ENCODE assay signal across 12 mouse cellular contexts in the genomic region with DNA sequence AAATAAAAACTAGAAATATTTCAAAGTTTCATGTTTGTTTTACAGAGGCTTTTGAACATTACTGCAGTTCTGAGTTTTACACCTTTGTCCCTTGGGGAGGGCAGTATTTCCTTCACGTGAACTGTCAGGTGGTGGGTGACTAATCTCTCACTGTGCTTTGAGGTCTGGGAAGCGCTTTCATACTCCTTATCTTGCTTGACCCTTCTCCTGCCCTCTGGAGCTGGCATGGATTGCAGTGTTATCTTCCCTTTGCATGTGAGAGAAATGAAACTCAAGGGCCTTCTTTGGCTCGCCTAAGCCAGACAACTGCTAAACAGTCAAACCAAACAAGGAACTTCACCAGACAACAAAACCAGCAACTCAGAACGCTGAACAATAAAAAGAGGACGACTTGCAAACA.
A peak's percentile ranks its signal among the peaks of the same experiment; 100 is the strongest.
DNase-seq lines count a peak whose midpoint lies in the region; ATAC-seq and TF ChIP-seq lines count a peak whose summit lies in the region.
"Had no signal": no experiment of that assay in that cellular context is flagged by ENCODE, and none has a peak within 500 bp of the region (broad histone marks: within the 10 kb centered on the region; RNA-seq: fewer than 3 reads in every experiment).

No protein-coding gene starts in this region.

- TF ChIP-seq CTCF in liver, adult 2 months (IDR thresholded peaks at IDR 0.05; ENCODE audit: low read depth, low read length) = no peak

- peaks cover 13% of the 10 kb centered on the region for H3K4me1 ChIP-seq in liver, adult 2 months (ENCODE audit: control insufficient read depth, insufficient read depth, low read length)
- no peaks in the 10 kb centered on the region for H3K4me1 ChIP-seq in intestine, embryonic 14.5 days (replicated peaks; ENCODE audit: control insufficient read depth, insufficient read depth, low read length)
- no peaks in the 10 kb centered on the region for H3K4me1 ChIP-seq in stomach, embryonic 15.5 days
- no peaks in the 10 kb centered on the region for H3K4me1 ChIP-seq in hindbrain, embryonic 11.5 days (replicated peaks; ENCODE audit: control insufficient read depth, insufficient read depth, low read length)
- H3K4me1 ChIP-seq: limb, embryonic 12.5 days had no signal

- TF ChIP-seq POLR2A in liver, adult 2 months (IDR thresholded peaks at IDR 0.05; ENCODE audit: extremely low read depth, insufficient read depth, low read length) = no peak

- H3K27ac ChIP-seq in liver, adult 2 months (replicated peaks; ENCODE audit: insufficient read depth, low read depth, low read length) = peak overlapping the region; percentile 51
- H3K27ac ChIP-seq in intestine, embryonic 14.5 days (ENCODE audit: low read depth) = no peak overlapping the region
- no peak overlapping the region for H3K27ac ChIP-seq in stomach, embryonic 15.5 days
- no peak overlapping the region for H3K27ac ChIP-seq in hindbrain, embryonic 11.5 days (ENCODE audit: low read depth, low read length)
- H3K27ac ChIP-seq: limb, embryonic 12.5 days had no signal

- peak; percentile 83; the same call in 1 of the 2 replicates for ATAC-seq in intestine, embryonic 14.5 days (replicated peaks; ENCODE audit: low FRiP score, low TSS enrichment, low read depth)
- ATAC-seq in stomach, embryonic 15.5 days (ENCODE audit: insufficient read depth, low FRiP score, low read depth) = peak; percentile 30; the same call in 1 of the 2 replicates
- ATAC-seq in hindbrain, embryonic 11.5 days (ENCODE audit: low FRiP score) = no peak

- H3K9ac ChIP-seq in liver, adult 2 months (ENCODE audit: low read depth, low read length) = no peak overlapping the region
- no peak overlapping the region for H3K9ac ChIP-seq in intestine, embryonic 14.5 days (ENCODE audit: low read length)
- no peak overlapping the region for H3K9ac ChIP-seq in stomach, embryonic 15.5 days
- no peak overlapping the region for H3K9ac ChIP-seq in hindbrain, embryonic 11.5 days (ENCODE audit: low read depth, low read length)
- H3K9ac ChIP-seq: limb, embryonic 12.5 days had no signal

- no peak overlapping the region for H3K4me3 ChIP-seq in liver, adult 2 months (ENCODE audit: insufficient read depth, low read depth, low read length)
- no peak overlapping the region for H3K4me3 ChIP-seq in intestine, embryonic 14.5 days (ENCODE audit: low read depth, low read length)
- no peak overlapping the region for H3K4me3 ChIP-seq in stomach, embryonic 15.5 days (replicated peaks)
- no peak overlapping the region for H3K4me3 ChIP-seq in hindbrain, embryonic 11.5 days (ENCODE audit: low read depth, low read length)
- H3K4me3 ChIP-seq: erythroblast, embryonic 14.5 days; limb, embryonic 12.5 days had no signal

- no peaks in the 10 kb centered on the region for H3K79me2 ChIP-seq in liver, adult 2 months (ENCODE audit: control insufficient read depth, insufficient read depth, low read length)

- peak; percentile 99 for DNase-seq in liver, adult 2 months (ENCODE audit: extremely low read depth, low read depth, low spot score)
- no peak for DNase-seq in liver
- peak; percentile 39 for DNase-seq in heart, adult 8-10 months (ENCODE audit: low spot score)
- DNase-seq in intestine, embryonic 14.5 days (ENCODE audit: low spot score) = no peak
- no peak for DNase-seq in left cerebral cortex, adult 11 months (ENCODE audit: low spot score)
- no peak for DNase-seq in hindbrain, embryonic 11.5 days (ENCODE audit: low spot score)
- DNase-seq: cerebellum, adult 11 months; embryo, embryonic 11 days; thymus, adult 2 months had no signal

- H3K4me2 ChIP-seq in intestine, embryonic 14.5 days (ENCODE audit: low read length) = no peak overlapping the region
- no peak overlapping the region for H3K4me2 ChIP-seq in stomach, embryonic 15.5 days
- H3K4me2 ChIP-seq in hindbrain, embryonic 11.5 days (replicated peaks; ENCODE audit: low read depth, low read length) = no peak overlapping the region
- H3K4me2 ChIP-seq: limb, embryonic 12.5 days had no signal

- H3K36me3 ChIP-seq in liver, adult 2 months (ENCODE audit: control insufficient read depth, insufficient read depth, low read length) = no peaks in the 10 kb centered on the region
- no peaks in the 10 kb centered on the region for H3K36me3 ChIP-seq in intestine, embryonic 14.5 days (ENCODE audit: control insufficient read depth, insufficient read depth, low read length)
- H3K36me3 ChIP-seq in stomach, embryonic 15.5 days = no peaks in the 10 kb centered on the region
- no peaks in the 10 kb centered on the region for H3K36me3 ChIP-seq in hindbrain, embryonic 11.5 days (ENCODE audit: control insufficient read depth, insufficient read depth, low read length)
- H3K36me3 ChIP-seq: limb, embryonic 12.5 days had no signal

- WGBS in liver, adult 2 months = 5% methylated on average over 5 of the region's 5 CpGs
- WGBS in intestine, embryonic 14.5 days = 41% methylated on average over 5 of the region's 5 CpGs
- 30% methylated on average over 5 of the region's 5 CpGs for WGBS in stomach, embryonic 15.5 days
- 72% methylated on average over 5 of the region's 5 CpGs for WGBS in hindbrain, embryonic 11.5 days

- no peaks in the 10 kb centered on the region for H3K9me3 ChIP-seq in intestine, embryonic 14.5 days (ENCODE audit: control insufficient read depth, low read length)
- no peaks in the 10 kb centered on the region for H3K9me3 ChIP-seq in stomach, embryonic 15.5 days
- no peaks in the 10 kb centered on the region for H3K9me3 ChIP-seq in hindbrain, embryonic 11.5 days (ENCODE audit: control insufficient read depth, low read length)
- H3K9me3 ChIP-seq: limb, embryonic 12.5 days had no signal

- H3K27me3 ChIP-seq in liver, adult 2 months (ENCODE audit: control insufficient read depth, insufficient read depth, low read length) = no peaks in the 10 kb centered on the region
- H3K27me3 ChIP-seq in intestine, embryonic 14.5 days (replicated peaks; ENCODE audit: control insufficient read depth, insufficient read depth, low read length) = no peaks in the 10 kb centered on the region
- H3K27me3 ChIP-seq in stomach, embryonic 15.5 days (replicated peaks) = no peaks in the 10 kb centered on the region
- no peaks in the 10 kb centered on the region for H3K27me3 ChIP-seq in hindbrain, embryonic 11.5 days (ENCODE audit: control insufficient read depth, insufficient read depth, low read length)
- H3K27me3 ChIP-seq: limb, embryonic 12.5 days had no signal

Comparison
In these comparisons a context has a peak if more than half of its experiments do, and no peak if none do; other contexts are left out.
1. DNase-seq: peak in liver, adult 2 months (single experiment) and heart, adult 8-10 months (single experiment); none in liver (single experiment), intestine, embryonic 14.5 days (single experiment), left cerebral cortex, adult 11 months (single experiment) and hindbrain, embryonic 11.5 days (single experiment).